Mouse (Mus musculus): ENCODE results near the gene Snrpg. TPM values are rescaled to one million over a fixed set of nuclear protein-coding genes. Genes with fewer than 3 reads are reported as not detected.

Snrpg gene
- polyA plus RNA-seq, 1 experiment from 2014 or later: 802 TPM

Other genes starting within 250 kb of the Snrpg start
- 4.7 and 5.8 TPM in 2 replicates for gene Tgfa, start 176.1 kb upstream of the Snrpg start, polyA plus RNA-seq (2014; fragmentation: Nextera tagmentation; extraction: Ambion mirVana)
- gene Fam136a, start 5.7 kb upstream of the Snrpg start, polyA plus RNA-seq (2014; fragmentation: Nextera tagmentation; extraction: Ambion mirVana): 123 and 138 TPM in 2 replicates
- 102 TPM in 2 replicates for gene Pcyox1, start 25.9 kb downstream of the Snrpg start, polyA plus RNA-seq (2014; fragmentation: Nextera tagmentation; extraction: Ambion mirVana)
- 236 and 245 TPM in 2 replicates for gene Tia1, start 32.9 kb downstream of the Snrpg start, polyA plus RNA-seq (2014; fragmentation: Nextera tagmentation; extraction: Ambion mirVana)
- not detected in 2 replicates for gene Gm44790, start 55.4 kb downstream of the Snrpg start, polyA plus RNA-seq (2014; fragmentation: Nextera tagmentation; extraction: Ambion mirVana)
- gene C87436, start 67.1 kb downstream of the Snrpg start, polyA plus RNA-seq (2014; fragmentation: Nextera tagmentation; extraction: Ambion mirVana): 26.3 and 26.8 TPM in 2 replicates
- gene Pcbp1, start 155.0 kb downstream of the Snrpg start, polyA plus RNA-seq (2014; fragmentation: Nextera tagmentation; extraction: Ambion mirVana): 230 and 234 TPM in 2 replicates

Data from stomach, embryonic 14.5 days (tissue).